Mouse (Mus musculus) hindbrain, embryonic 10.5 days (tissue): Measurements from ENCODE around the gene Fstl3. TPM values are rescaled to one million over a fixed set of nuclear protein-coding genes. Genes with fewer than 3 reads are reported as not detected.

ENCODE experiments used
- DNase-seq: peaks from one replicate; pipeline ENCODE4 v3.0.0-alpha.2; 2017; ENCODE audit warnings: low spot score
- H3K27ac ChIP-seq: fragments of 300-500 bp; sonication (generic); 2 replicates; pipeline ENCODE4 v1.5.1; 2016; ENCODE audit warnings: mild to moderate bottlenecking, moderate library complexity
- H3K27me3 ChIP-seq: fragments of 300-500 bp; sonication (generic); 2 replicates; pipeline ENCODE4 v1.6.1; 2016; ENCODE audit warnings: mild to moderate bottlenecking; ENCODE audit not compliant: poor library complexity, insufficient read depth, severe bottlenecking
- H3K36me3 ChIP-seq: fragments of 300-500 bp; sonication (generic); 2 replicates; pipeline ENCODE4 v1.6.1; 2016; ENCODE audit warnings: mild to moderate bottlenecking, moderate library complexity
- H3K4me1 ChIP-seq: fragments of 300-500 bp; sonication (generic); replicated peaks from 2 replicates; pipeline ENCODE4 v1.6.1; 2016; ENCODE audit warnings: mild to moderate bottlenecking
- H3K4me3 ChIP-seq: fragments of 300-500 bp; sonication (generic); 2 replicates; pipeline ENCODE4 v1.5.1; 2016; ENCODE audit warnings: mild to moderate bottlenecking, moderate library complexity
- H3K9me3 ChIP-seq: fragments of 300-500 bp; sonication (generic); 2 replicates; pipeline ENCODE4 v1.6.1; 2016; ENCODE audit warnings: mild to moderate bottlenecking, moderate library complexity
- WGBS: fragments of 180-500 bp; shearing (Covaris S2); methylation state at CpG from one replicate; pipeline ENCODE4 v1.1.7; 2016; 5-methylcytosine and 5-hydroxymethylcytosine counted together
- polyA plus RNA-seq: library from polyadenylated mRNA; unstranded; fragments of >200 nt; fragmentation: Nextera tagmentation; extraction: Ambion mirVana; gene quantifications from 2 replicates; pipeline ENCODE4 v1.2.1, GENCODE M21; 2016

Fstl3 gene
- polyA plus RNA-seq, 1 experiment from 2014 or later, result 1.7 TPM

DNA sequence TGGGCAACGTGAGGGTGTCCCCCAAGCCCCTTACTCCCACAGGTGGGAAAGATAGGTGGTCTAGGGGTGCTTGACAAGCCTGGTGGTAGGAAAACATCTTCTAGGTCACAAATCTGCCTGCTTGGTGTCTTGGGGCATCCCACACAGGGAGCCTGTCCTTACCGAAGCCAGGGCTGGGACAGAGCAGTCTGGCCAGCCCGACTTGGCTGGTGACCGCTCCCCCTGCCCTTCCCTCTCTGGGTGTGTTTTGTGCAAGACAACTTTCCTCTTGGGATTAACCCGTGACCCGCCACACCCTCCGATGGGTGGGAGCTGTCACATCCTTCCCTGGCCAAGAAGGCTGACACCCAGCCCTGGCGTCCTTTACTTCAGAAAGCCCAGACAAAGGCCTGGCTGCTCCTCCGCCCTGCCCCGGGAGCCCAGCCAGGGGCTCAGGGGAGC lies 17.4 kb downstream of the Fstl3 start:
- peak overlapping the region; percentile 99 for H3K27ac ChIP-seq
- WGBS, result 6% methylated on average over 10 of the region's 10 CpGs
- H3K4me1 ChIP-seq, result peaks cover 48% of the 10 kb centered on the region
- peaks cover 13% of the 10 kb centered on the region for H3K36me3 ChIP-seq
- H3K9me3 ChIP-seq, result no peaks in the 10 kb centered on the region
- H3K4me3 ChIP-seq, result peak overlapping the region; percentile 96
- H3K27me3 ChIP-seq, result no peaks in the 10 kb centered on the region
- DNase-seq, result peak; percentile 56

DNA sequence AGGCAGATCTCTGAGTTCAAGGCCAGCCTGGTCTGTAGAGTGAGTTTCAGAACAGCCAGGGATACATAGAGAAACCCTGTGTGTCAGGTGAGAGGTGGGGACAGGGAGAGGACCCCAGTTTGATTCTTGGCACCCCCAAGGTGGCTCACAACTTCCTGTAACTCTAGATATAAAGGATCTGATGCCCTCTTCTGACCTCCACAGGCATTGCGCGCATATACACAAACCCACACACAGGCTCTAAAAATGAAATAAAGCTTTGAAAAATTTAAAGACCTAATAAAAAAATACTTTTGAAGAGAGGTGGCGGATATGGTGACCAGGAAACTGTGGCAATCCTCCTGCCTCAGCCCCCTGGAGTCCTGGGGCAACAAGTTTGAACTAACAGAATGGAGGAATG lies 18.8 kb downstream of the Fstl3 start:
- Histone ChIP-seq H3K27me3 (no peaks in the 10 kb centered on the region), H3K36me3 (peaks cover 26% of the 10 kb centered on the region), H3K27ac (no peak overlapping the region), H3K4me3 (0 out of 2 replicates have a peak overlapping the region, but pooled peaks have one; percentile 9), H3K4me1 (peaks cover 48% of the 10 kb centered on the region), H3K9me3 (no peaks in the 10 kb centered on the region)
- no peak for DNase-seq
- 98% methylated on average over 3 of the region's 3 CpGs for WGBS

DNA sequence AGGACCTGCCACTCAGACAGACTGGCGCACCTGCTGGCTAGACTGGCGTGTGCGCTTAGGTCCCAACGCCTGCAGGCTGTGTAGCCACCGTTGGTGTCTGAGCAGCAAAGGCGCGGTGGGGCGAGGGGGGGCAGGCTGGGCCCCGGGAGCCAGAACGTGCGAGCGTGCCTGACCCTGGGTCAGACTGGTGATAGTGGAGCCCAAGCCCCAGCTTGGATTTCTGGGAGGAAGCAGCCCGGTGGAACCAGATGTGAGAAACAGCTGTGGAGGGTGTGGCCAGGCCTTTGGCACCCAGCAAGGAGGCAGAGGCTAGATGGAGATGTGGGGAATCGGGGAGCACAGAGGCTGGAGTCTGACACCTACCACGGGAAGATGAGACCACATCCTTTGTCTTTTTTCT lies 20.3 kb downstream of the Fstl3 start:
- 49% methylated on average over 15 of the region's 15 CpGs for WGBS
- H3K4me3 ChIP-seq, result 0 out of 2 replicates have a peak overlapping the region, but pooled peaks have one; percentile 12
- peak overlapping the region; percentile 10; the same call in 1 of the 2 replicates for H3K27ac ChIP-seq
- no peaks in the 10 kb centered on the region for H3K9me3 ChIP-seq
- DNase-seq, result no peak
- no peaks in the 10 kb centered on the region for H3K27me3 ChIP-seq
- peaks cover 62% of the 10 kb centered on the region for H3K4me1 ChIP-seq
- H3K36me3 ChIP-seq, result peaks cover 28% of the 10 kb centered on the region

DNA sequence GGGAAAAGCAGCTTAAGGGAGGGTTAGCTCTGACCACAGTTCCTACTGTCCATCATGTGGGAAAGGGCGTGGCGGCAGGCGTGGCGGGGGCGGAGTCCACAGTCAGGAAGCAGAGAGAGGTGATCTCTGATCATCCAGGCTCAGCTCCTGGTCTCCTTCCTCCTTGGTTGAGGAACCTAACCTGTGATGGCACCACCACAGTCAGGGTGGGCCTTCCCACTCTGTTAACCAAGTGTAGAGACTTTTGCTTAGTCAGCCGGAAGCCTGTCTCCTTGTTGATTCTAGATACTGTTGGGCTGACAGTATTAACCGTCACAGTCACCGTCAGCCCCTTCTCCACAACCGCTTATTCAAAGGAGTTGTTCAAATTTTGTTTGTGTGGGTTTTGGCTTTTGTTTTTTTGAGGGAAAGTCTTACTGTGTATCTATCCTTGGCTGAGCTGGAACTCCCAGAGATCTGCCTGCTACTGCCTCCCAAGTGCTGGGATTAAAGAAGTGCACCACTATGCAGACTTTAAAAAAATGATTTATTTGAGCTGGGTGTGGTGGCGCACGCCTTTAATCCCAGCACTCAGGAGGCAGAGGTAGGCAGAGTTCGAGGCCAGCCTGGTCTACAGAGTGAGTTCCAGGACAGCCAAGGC lies 21.3 kb downstream of the Fstl3 start:
- Histone ChIP-seq H3K9me3 (no peaks in the 10 kb centered on the region), H3K4me1 (peaks cover 68% of the 10 kb centered on the region), H3K27me3 (no peaks in the 10 kb centered on the region), H3K36me3 (peaks cover 28% of the 10 kb centered on the region), H3K4me3 (no peak overlapping the region; the same call in 1 of the 2 replicates), H3K27ac (0 out of 2 replicates have a peak overlapping the region, but pooled peaks have one; percentile 4)
- 89% methylated on average over 12 of the region's 12 CpGs for WGBS
- no peak for DNase-seq

DNA sequence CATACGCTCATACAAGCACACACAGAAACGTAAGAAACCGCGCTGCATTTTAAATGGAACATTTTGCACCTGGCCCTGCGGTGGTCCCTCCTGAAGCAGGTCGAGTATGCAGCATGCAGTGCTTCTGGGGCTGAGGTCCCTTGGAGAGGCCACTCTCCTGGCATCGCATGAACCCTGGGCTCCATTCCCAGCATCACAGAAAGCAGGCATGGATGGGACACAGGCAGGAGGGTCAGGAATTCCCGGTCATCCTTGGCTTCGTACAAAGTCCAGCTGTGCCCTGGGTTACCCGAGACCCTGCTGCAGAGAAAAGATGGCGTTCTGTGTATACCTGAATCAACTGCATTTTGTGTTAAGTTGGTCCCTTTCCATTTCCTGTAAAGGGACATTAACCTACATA lies 23.4 kb downstream of the Fstl3 start:
- no peak for DNase-seq
- Histone ChIP-seq H3K9me3 (no peaks in the 10 kb centered on the region), H3K4me3 (no peak overlapping the region), H3K36me3 (peaks cover 28% of the 10 kb centered on the region), H3K4me1 (peaks cover 70% of the 10 kb centered on the region), H3K27ac (peak overlapping the region; percentile 56; the same call in 1 of the 2 replicates), H3K27me3 (no peaks in the 10 kb centered on the region)
- WGBS, result 83% methylated on average over 11 of the region's 11 CpGs

DNA sequence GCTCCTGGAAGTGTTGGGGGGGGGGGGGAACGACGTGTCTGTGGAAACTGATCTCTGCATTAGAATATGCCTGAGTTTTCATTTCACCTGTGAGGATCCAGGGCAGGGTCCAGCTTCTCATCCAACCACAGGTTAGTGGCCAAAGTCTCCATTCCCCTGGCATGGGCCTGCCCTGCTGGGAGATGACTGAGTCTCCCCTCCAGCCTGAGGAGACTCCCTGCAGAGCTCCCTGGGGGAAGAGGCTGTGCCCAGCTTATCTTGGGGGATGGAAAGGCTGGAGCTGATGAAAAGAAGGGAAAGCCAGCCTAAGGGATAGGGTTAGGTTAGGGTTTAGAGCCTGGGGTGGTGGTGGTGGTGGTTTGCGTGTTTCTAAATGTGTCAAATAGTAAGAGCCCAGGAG lies 24.8 kb downstream of the Fstl3 start:
- peak overlapping the region; percentile 91 for H3K27ac ChIP-seq
- no peaks in the 10 kb centered on the region for H3K27me3 ChIP-seq
- peak overlapping the region; percentile 33 for H3K4me3 ChIP-seq
- H3K9me3 ChIP-seq, result no peaks in the 10 kb centered on the region
- H3K36me3 ChIP-seq, result peaks cover 26% of the 10 kb centered on the region
- WGBS, result 30% methylated on average over 3 of the region's 3 CpGs
- DNase-seq, result no peak
- H3K4me1 ChIP-seq, result peaks cover 81% of the 10 kb centered on the region

DNA sequence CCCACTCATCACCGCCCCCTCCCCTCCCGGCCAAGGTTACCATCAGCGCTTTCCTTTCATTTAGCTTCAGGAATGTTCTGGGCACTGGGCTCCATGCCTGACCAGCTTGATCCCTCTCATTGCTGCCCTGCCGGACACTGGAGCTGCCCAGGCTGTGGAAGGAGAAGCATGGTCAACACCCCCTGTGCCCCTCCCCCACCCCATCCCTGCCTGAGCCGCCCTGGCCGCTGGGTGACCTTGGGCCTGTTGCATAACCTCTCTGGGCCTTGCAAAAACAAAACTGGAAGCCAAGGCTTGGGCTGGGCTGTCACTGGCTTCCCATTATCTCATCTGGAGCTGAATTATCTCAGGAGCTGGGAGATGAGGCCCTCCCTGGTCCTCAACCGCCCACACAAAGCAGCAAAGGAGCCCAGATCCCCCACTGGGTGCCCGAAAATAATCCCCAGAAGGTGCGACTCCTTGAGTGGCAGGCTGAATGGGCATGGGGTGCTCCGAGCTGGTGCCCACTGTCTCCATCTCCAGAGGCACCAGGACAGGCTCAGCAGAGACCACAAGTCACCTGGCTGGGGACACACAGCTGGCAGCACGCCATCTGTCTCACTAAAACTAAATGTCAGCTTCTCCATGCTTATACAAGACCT lies 25.4 kb downstream of the Fstl3 start:
- Histone ChIP-seq H3K4me1 (peaks cover 83% of the 10 kb centered on the region), H3K9me3 (no peaks in the 10 kb centered on the region), H3K27me3 (no peaks in the 10 kb centered on the region), H3K36me3 (peaks cover 33% of the 10 kb centered on the region), H3K4me3 (peak overlapping the region; percentile 33), H3K27ac (peak overlapping the region; percentile 91)
- 38% methylated on average over 11 of the region's 11 CpGs for WGBS
- DNase-seq, result peak; percentile 48

DNA sequence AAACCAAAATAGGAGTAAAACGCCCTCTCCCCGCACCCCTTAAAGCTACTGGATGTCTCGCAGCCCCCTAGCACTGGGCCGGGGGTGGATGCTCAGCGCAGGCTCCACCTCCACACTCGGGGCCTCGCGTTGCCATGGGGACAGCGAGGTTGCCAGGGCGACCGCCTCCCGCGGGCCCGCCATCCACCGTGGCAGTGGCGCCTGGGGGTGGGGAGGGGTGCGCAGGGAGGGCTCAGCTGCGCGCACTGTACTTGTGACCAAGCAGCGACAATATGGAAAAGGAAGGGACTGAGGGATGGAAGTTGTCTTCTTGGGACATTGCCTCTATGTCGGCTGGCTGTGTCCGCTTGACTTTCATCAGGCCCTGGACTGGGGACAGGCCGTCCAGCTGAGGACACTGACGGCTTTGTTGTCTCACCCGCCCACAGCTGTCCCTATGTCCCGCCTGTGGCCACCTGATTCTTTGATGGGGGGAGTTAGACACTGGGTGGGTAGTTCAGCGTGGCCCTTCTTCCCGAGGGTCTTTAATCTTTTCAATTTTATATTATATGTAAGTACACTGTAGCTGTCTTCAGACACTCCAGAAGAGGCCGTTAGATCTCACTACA lies 26.7 kb downstream of the Fstl3 start:
- Histone ChIP-seq H3K36me3 (peaks cover 44% of the 10 kb centered on the region), H3K27me3 (no peaks in the 10 kb centered on the region), H3K4me1 (peaks cover 82% of the 10 kb centered on the region), H3K9me3 (no peaks in the 10 kb centered on the region), H3K27ac (peak overlapping the region; percentile 91), H3K4me3 (peak overlapping the region; percentile 39)
- peak; percentile 93 for DNase-seq
- 5% methylated on average over 29 of the region's 29 CpGs for WGBS

DNA sequence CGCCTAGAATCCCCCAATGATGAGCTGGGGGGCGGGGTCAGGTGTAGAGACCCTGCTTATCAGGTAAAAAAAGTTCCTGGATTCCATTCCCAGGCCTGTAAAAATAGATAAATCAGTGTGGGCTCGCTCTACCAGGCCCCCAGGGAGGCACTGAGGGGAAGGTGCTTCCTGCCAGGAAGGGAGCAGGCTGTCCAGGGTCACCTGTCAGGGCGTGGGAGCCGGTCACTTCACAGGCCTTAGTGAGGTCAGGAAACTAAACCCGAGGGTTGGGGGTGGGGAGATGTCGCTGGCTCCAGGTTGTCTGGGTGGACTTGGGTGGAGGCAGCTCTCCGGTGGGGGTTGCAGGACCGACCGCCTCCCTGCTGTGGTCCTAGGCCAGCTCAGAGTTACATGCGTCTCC lies 28.6 kb downstream of the Fstl3 start:
- peaks cover 46% of the 10 kb centered on the region for H3K36me3 ChIP-seq
- H3K27me3 ChIP-seq, result no peaks in the 10 kb centered on the region
- no peak overlapping the region; the same call in 1 of the 2 replicates for H3K4me3 ChIP-seq
- 70% methylated on average over 11 of the region's 11 CpGs for WGBS
- no peaks in the 10 kb centered on the region for H3K9me3 ChIP-seq
- peak overlapping the region; percentile 91 for H3K27ac ChIP-seq
- H3K4me1 ChIP-seq, result peaks cover 75% of the 10 kb centered on the region
- no peak for DNase-seq

DNA sequence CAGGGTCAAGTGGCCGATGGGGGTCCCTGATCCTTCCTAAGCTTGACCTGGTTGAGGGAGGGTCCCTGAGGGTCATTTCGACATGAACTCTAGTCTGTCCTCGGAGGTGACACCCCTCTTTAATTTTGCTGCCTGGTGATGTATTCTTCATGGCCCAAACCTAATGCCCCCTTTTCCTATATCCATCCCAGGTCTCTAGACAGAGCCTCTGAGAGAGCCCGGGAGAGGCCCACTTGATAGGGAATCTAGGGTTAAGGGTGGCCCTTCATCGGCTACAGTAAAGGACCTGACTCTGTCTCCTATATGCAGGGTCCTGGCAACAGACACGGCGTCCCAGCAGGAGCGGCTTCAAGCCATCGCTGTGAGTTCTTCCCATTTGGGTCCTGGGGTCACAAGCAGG lies 29.3 kb downstream of the Fstl3 start:
- H3K36me3 ChIP-seq, result peaks cover 48% of the 10 kb centered on the region
- no peaks in the 10 kb centered on the region for H3K27me3 ChIP-seq
- DNase-seq, result no peak
- no peak overlapping the region for H3K4me3 ChIP-seq
- H3K4me1 ChIP-seq, result peaks cover 70% of the 10 kb centered on the region
- WGBS, result 86% methylated on average over 9 of the region's 9 CpGs
- peak overlapping the region; percentile 91 for H3K27ac ChIP-seq
- no peaks in the 10 kb centered on the region for H3K9me3 ChIP-seq

DNA sequence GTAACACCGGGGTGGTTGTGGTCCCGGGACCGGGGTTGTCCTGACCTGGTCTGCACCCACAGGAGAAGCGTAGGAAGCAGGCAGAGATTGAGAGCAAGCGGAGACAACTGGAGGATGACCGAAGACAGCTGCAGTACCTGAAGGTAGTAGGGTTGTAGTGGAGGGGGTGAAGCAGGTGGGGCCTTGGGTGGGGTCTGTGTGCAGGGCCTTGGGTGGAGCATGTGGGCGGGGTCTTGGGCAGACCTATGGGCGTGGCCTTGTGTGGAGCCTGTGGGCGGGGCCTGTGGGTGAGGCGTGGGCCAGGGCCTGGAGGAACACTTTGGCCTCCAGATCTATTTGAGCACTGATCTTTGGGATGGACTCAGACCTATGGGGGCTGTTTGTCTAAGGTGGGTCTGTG lies 29.9 kb downstream of the Fstl3 start:
- 84% methylated on average over 10 of the region's 10 CpGs for WGBS
- Histone ChIP-seq H3K9me3 (no peaks in the 10 kb centered on the region), H3K4me1 (peaks cover 67% of the 10 kb centered on the region), H3K27ac (peak overlapping the region; percentile 60), H3K36me3 (peaks cover 55% of the 10 kb centered on the region), H3K27me3 (no peaks in the 10 kb centered on the region), H3K4me3 (peak overlapping the region; percentile 12; the same call in 1 of the 2 replicates)
- no peak for DNase-seq

DNA sequence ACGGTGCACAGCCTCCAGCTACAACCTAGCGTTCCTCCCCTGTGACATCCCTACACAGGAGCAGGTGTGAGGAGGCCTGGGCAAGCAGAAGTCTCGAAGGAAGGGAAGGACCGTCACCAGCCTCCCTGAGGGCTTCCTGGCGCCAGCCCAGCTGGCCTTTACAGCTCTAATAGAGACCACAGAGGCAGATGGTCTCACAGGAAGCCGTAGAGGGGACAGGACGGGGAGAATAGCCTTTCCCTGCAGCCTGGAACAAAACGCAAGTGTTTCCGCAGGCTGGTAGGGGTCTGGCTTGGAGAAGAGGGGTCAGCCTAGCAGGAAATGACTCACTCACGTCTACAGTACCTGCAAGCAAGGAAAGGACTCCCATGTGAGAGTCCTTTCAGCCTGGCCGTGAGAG lies 30.8 kb downstream of the Fstl3 start:
- H3K4me3 ChIP-seq, result no peak overlapping the region
- H3K4me1 ChIP-seq, result peaks cover 59% of the 10 kb centered on the region
- H3K36me3 ChIP-seq, result peaks cover 63% of the 10 kb centered on the region
- 71% methylated on average over 11 of the region's 11 CpGs for WGBS
- no peaks in the 10 kb centered on the region for H3K27me3 ChIP-seq
- H3K27ac ChIP-seq, result peak overlapping the region; percentile 75
- DNase-seq, result no peak
- no peaks in the 10 kb centered on the region for H3K9me3 ChIP-seq

DNA sequence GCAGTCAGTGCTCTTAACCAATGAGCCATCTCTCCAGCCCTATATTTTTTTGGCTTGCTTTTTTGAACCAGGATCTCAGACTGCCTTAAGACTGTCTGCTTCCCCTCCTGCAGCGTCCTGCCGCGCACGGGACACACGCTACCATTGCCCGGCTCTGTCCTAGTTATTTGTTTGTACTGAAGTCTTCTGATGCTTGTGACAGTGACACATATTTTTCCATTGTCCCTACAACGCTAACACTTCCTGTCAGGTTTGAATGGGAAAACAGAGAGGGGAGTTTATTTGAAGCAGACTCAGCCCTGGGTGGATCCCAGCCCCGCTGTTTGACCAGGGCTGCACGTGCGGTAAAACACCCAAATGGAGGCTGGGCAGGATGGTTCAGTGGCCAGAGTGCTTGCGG lies 31.7 kb downstream of the Fstl3 start:
- H3K9me3 ChIP-seq, result no peaks in the 10 kb centered on the region
- DNase-seq, result no peak

More for the DNA sequence above, 31.7 kb downstream of the Fstl3 start:
- Histone ChIP-seq H3K27ac (peak overlapping the region; percentile 45; the same call in 1 of the 2 replicates), H3K4me3 (no peak overlapping the region), H3K36me3 (peaks cover 68% of the 10 kb centered on the region), H3K27me3 (no peaks in the 10 kb centered on the region), H3K4me1 (peaks cover 50% of the 10 kb centered on the region)
- WGBS, result 90% methylated on average over 11 of the region's 11 CpGs
